Mouse (Mus musculus): ENCODE data around the gene Senp8. TPM values are rescaled to one million over a fixed set of nuclear protein-coding genes. Genes with fewer than 3 reads are reported as not detected.

Senp8 gene
- total and polyA plus RNA-seq, 2 experiments from 2014 or later: 3.2 to 4.7 TPM

- TF ChIP-seq CTCF (IDR thresholded peaks at IDR 0.05; ENCODE audit: low read depth): no peak
- Histone ChIP-seq H3K27ac (ENCODE audit: low read depth, low read length) (no peak overlapping the region), H3K9ac (no peak overlapping the region), H3K9me3 (ENCODE audit: low read length) (no peaks in the 10 kb centered on the region), H3K4me2 (ENCODE audit: low read depth) (no peak overlapping the region), H3K36me3 (ENCODE audit: insufficient read depth) (no peaks in the 10 kb centered on the region; the same call in 1 of the 2 replicates), H3K27me3 (ENCODE audit: insufficient read depth, low read length) (no peaks in the 10 kb centered on the region; the same call in 1 of the 2 replicates), H3K4me1 (ENCODE audit: insufficient read depth) (no peaks in the 10 kb centered on the region), H3K4me3 (ENCODE audit: low read depth, low read length) (no peak overlapping the region)
- DNase-seq: no peak
- no peak for ATAC-seq
- 81% methylated on average over 4 of the region's 4 CpGs for WGBS
These were observed 32.3 kb downstream of the Senp8 start for GRCm38 (mm10) chr9:59718237-59718636.

DNA sequence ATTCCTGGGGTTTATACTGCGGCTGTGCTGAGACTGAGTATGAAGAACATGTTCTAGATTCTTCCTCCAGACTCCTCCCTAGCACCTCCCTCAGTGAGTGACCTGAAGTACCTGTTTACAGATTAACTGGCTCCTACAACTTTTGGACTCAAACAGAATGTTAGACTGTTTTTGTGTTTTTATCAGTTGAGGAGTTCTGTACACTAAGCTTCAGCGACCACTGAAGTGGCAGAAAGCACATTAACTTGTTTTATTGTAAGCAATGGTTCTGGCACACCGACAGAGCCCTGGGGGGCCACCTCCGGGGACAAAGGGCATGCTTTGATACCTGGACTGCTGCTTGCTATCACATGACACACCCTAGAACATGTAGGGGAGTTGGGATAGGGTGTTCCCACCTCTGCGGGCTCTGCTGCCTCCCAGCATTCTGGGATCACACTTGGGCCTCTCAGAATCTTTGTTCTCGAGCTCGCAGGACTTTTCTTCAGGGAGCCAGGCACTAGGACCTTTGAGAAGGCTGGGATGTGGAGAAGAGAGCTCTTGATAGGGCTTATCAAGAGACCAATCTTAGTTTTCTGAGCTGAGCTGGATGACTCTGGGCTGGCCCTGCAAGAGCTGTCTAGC lies 34.1 kb downstream of the Senp8 start:
- Histone ChIP-seq H3K9me3 (ENCODE audit: low read length) (no peaks in the 10 kb centered on the region), H3K9ac (no peak overlapping the region), H3K4me1 (ENCODE audit: insufficient read depth) (no peaks in the 10 kb centered on the region), H3K27me3 (ENCODE audit: insufficient read depth, low read length) (no peaks in the 10 kb centered on the region), H3K4me2 (ENCODE audit: low read depth) (no peak overlapping the region), H3K36me3 (ENCODE audit: insufficient read depth) (peaks cover 4% of the 10 kb centered on the region; the same call in 1 of the 2 replicates), H3K4me3 (ENCODE audit: low read depth, low read length) (no peak overlapping the region), H3K27ac (ENCODE audit: low read depth, low read length) (no peak overlapping the region)
- DNase-seq: no peak
- 74% methylated on average over 7 of the region's 7 CpGs for WGBS
- no peak for ATAC-seq
- no peak for TF ChIP-seq CTCF (IDR thresholded peaks at IDR 0.05; ENCODE audit: low read depth)

- no peaks in the 10 kb centered on the region for H3K27me3 ChIP-seq (ENCODE audit: insufficient read depth, low read length)
- peaks cover 4% of the 10 kb centered on the region; the same call in 1 of the 2 replicates for H3K36me3 ChIP-seq (ENCODE audit: insufficient read depth)
- H3K27ac ChIP-seq (ENCODE audit: low read depth, low read length): no peak overlapping the region
- 66% methylated on average over 3 of the region's 3 CpGs for WGBS
- ATAC-seq (no peak), DNase-seq (no peak)
- H3K4me1 ChIP-seq (ENCODE audit: insufficient read depth): no peaks in the 10 kb centered on the region
- H3K9ac ChIP-seq: no peak overlapping the region
- H3K9me3 ChIP-seq (ENCODE audit: low read length): no peaks in the 10 kb centered on the region
- TF ChIP-seq CTCF (IDR thresholded peaks at IDR 0.05; ENCODE audit: low read depth): no peak
- no peak overlapping the region for H3K4me2 ChIP-seq (ENCODE audit: low read depth)
- H3K4me3 ChIP-seq (ENCODE audit: low read depth, low read length): no peak overlapping the region
These were observed 41.3 kb downstream of the Senp8 start for GRCm38 (mm10) chr9:59709225-59709624.

GRCm38 (mm10) chr9:59706850-59707825 lies 43.4 kb downstream of the Senp8 start:
- ATAC-seq: no peak
- Histone ChIP-seq H3K27ac (ENCODE audit: low read depth, low read length) (no peak overlapping the region), H3K36me3 (ENCODE audit: insufficient read depth) (0 out of 2 replicates have a peak, but pooled peaks cover 4% of the 10 kb centered on the region), H3K27me3 (ENCODE audit: insufficient read depth, low read length) (no peaks in the 10 kb centered on the region), H3K4me3 (ENCODE audit: low read depth, low read length) (no peak overlapping the region), H3K4me2 (ENCODE audit: low read depth) (no peak overlapping the region), H3K4me1 (ENCODE audit: insufficient read depth) (no peaks in the 10 kb centered on the region), H3K9me3 (ENCODE audit: low read length) (no peaks in the 10 kb centered on the region), H3K9ac (no peak overlapping the region)
- WGBS: 67% methylated on average over 10 of the region's 10 CpGs
- no peak for TF ChIP-seq CTCF (IDR thresholded peaks at IDR 0.05; ENCODE audit: low read depth)
- no peak for DNase-seq

DNA sequence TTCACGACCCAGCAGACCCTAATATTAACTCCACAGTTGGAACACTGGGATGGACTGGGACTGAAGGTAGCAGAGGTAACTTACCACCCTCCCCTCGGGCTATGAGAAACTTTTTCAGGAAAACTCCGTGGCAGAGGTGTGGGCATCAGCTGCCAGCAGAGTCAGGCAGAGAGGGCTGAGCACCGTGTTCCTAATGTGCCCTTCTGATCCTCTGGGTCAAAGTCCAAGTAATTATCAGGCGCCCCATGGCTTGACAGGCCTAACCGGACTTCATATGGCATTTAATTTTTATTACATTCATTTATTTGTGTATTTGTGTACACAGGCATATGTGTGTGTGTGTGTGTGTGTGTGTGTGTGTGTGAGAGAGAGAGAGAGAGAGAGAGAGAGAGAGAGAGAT lies 47.4 kb downstream of the Senp8 start:
- TF ChIP-seq CTCF (IDR thresholded peaks at IDR 0.05; ENCODE audit: low read depth): no peak
- ATAC-seq: no peak
- Histone ChIP-seq H3K9me3 (ENCODE audit: low read length) (no peaks in the 10 kb centered on the region), H3K36me3 (ENCODE audit: insufficient read depth) (no peaks in the 10 kb centered on the region), H3K9ac (no peak overlapping the region), H3K27me3 (ENCODE audit: insufficient read depth, low read length) (no peaks in the 10 kb centered on the region), H3K4me3 (ENCODE audit: low read depth, low read length) (no peak overlapping the region), H3K4me2 (ENCODE audit: low read depth) (no peak overlapping the region), H3K4me1 (ENCODE audit: insufficient read depth) (no peaks in the 10 kb centered on the region), H3K27ac (ENCODE audit: low read depth, low read length) (no peak overlapping the region)
- WGBS: 77% methylated on average over 6 of the region's 6 CpGs
- DNase-seq: no peak

- H3K4me3 ChIP-seq (ENCODE audit: low read depth, low read length): no peak overlapping the region
- H3K4me2 ChIP-seq (ENCODE audit: low read depth): no peak overlapping the region
- ATAC-seq: no peak
- 55% methylated on average over 7 of the region's 7 CpGs for WGBS
- H3K4me1 ChIP-seq (ENCODE audit: insufficient read depth): no peaks in the 10 kb centered on the region
- H3K27me3 ChIP-seq (ENCODE audit: insufficient read depth, low read length): no peaks in the 10 kb centered on the region
- H3K9ac ChIP-seq: no peak overlapping the region
- no peak for DNase-seq
- no peaks in the 10 kb centered on the region for H3K36me3 ChIP-seq (ENCODE audit: insufficient read depth)
- H3K27ac ChIP-seq (ENCODE audit: low read depth, low read length): no peak overlapping the region
- H3K9me3 ChIP-seq (ENCODE audit: low read length): no peaks in the 10 kb centered on the region
- TF ChIP-seq CTCF (IDR thresholded peaks at IDR 0.05; ENCODE audit: low read depth): no peak
These were observed 49.4 kb downstream of the Senp8 start for GRCm38 (mm10) chr9:59701094-59701493.

DNA sequence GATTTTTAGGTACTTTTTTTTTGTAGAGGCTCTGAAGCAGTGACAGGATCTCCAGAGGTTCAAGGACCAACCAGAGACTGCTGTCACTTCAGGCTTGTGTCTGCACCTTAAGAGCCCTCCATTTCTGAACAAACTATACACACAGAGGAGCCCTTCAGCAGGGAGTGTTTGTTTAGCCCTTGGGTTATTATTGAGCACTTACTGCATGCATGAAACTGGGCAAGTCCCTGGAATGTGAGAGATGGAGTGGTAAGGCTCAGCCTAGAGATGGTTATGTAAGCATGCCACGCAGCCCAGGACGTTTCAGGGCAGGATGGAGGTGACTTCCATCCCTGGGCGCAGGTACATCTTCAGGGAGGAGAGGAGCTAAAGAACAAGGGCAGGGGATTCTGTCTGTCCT lies 54.1 kb downstream of the Senp8 start:
- H3K4me2 ChIP-seq (ENCODE audit: low read depth): no peak overlapping the region
- H3K4me1 ChIP-seq (ENCODE audit: insufficient read depth): peaks cover 11% of the 10 kb centered on the region; the same call in 1 of the 2 replicates
- no peaks in the 10 kb centered on the region for H3K36me3 ChIP-seq (ENCODE audit: insufficient read depth)
- no peak overlapping the region for H3K9ac ChIP-seq
- H3K9me3 ChIP-seq (ENCODE audit: low read length): no peaks in the 10 kb centered on the region
- H3K27ac ChIP-seq (ENCODE audit: low read depth, low read length): no peak overlapping the region
- WGBS: 82% methylated on average over 3 of the region's 3 CpGs
- no peak for ATAC-seq
- no peak for DNase-seq
- H3K4me3 ChIP-seq (ENCODE audit: low read depth, low read length): no peak overlapping the region
- TF ChIP-seq CTCF (IDR thresholded peaks at IDR 0.05; ENCODE audit: low read depth): no peak
- H3K27me3 ChIP-seq (ENCODE audit: insufficient read depth, low read length): no peaks in the 10 kb centered on the region
